Mouse (Mus musculus) limb, embryonic 14.5 days (tissue): ENCODE measurements at regions not wholly inside any gene's neighbourhood (a gene's known extent, or its start where the extent isn't known, plus 50 kb on each side); places are given as distances from the start of the nearest gene placed in this dataset.
A peak's percentile ranks its signal among the peaks of the same experiment; 100 is the strongest.

Experiments
- ATAC-seq: fragments of 200-750 bp; cut with Nextera tagmentation; 2 replicates; pipeline ENCODE4 v1.8.0; 2017; ENCODE audit warnings: low read depth, moderate number of reproducible peaks, moderate TSS enrichment; ENCODE audit not compliant: low FRiP score
- DNase-seq: peaks from one replicate; pipeline ENCODE4 v3.0.0-alpha.2; 2015; ENCODE audit warnings: low spot score
- H3K27ac ChIP-seq: fragments of 300-500 bp; sonication (generic); replicated peaks from 2 replicates; pipeline ENCODE4 v1.5.1; 2014; ENCODE audit warnings: low read depth, mild to moderate bottlenecking, low read length, moderate library complexity, mixed read lengths
- H3K27me3 ChIP-seq: fragments of 300-500 bp; sonication (generic); 2 replicates; pipeline ENCODE4 v1.6.1; 2014; ENCODE audit warnings: low read length, mixed read lengths; ENCODE audit not compliant: control insufficient read depth, insufficient read depth
- H3K36me3 ChIP-seq: fragments of 300-500 bp; sonication (generic); 2 replicates; pipeline ENCODE4 v1.6.1; 2014; ENCODE audit warnings: mild to moderate bottlenecking, low read length, moderate library complexity, mixed read lengths; ENCODE audit not compliant: control insufficient read depth, insufficient read depth
- H3K4me1 ChIP-seq: fragments of 300-500 bp; sonication (generic); 2 replicates; pipeline ENCODE4 v1.6.1; 2014; ENCODE audit warnings: antibody characterized with exemption, low read length, mixed read lengths; ENCODE audit not compliant: control insufficient read depth, insufficient read depth
- H3K4me2 ChIP-seq: fragments of 300-500 bp; sonication (generic); replicated peaks from 2 replicates; pipeline ENCODE4 v1.6.1; 2014; ENCODE audit warnings: low read depth, mild to moderate bottlenecking, low read length, moderate library complexity; ENCODE audit not compliant: severe bottlenecking
- H3K4me3 ChIP-seq: fragments of 300-500 bp; sonication (generic); replicated peaks from 2 replicates; pipeline ENCODE4 v1.5.1; 2014; ENCODE audit warnings: low read length
- H3K9ac ChIP-seq: fragments of 300-500 bp; sonication (generic); 2 replicates; pipeline ENCODE4 v1.6.1; 2014; ENCODE audit warnings: mild to moderate bottlenecking, low read depth, low read length, moderate library complexity; ENCODE audit not compliant: severe bottlenecking
- H3K9me3 ChIP-seq: fragments of 300-500 bp; sonication (generic); 2 replicates; pipeline ENCODE4 v1.6.1; 2016; ENCODE audit warnings: low read length; ENCODE audit not compliant: control insufficient read depth
- POLR2A ChIP-seq: fragments of 200-500 bp; IDR thresholded peaks from 2 replicates; pipeline ENCODE4 v1.8.0; 2012; ENCODE audit warnings: inconsistent platforms, mild to moderate bottlenecking, moderate library complexity, borderline replicate concordance; ENCODE audit not compliant: insufficient read depth, insufficient read length; ENCODE audit errors: extremely low read depth
- WGBS: fragments of 180-500 bp; shearing (Covaris S2); extraction: QIAGEN DNeasy Blood & Tissue Kit; methylation state at CpG from one replicate; pipeline ENCODE4 v1.1.7; 2014; 5-methylcytosine and 5-hydroxymethylcytosine counted together

DNA sequence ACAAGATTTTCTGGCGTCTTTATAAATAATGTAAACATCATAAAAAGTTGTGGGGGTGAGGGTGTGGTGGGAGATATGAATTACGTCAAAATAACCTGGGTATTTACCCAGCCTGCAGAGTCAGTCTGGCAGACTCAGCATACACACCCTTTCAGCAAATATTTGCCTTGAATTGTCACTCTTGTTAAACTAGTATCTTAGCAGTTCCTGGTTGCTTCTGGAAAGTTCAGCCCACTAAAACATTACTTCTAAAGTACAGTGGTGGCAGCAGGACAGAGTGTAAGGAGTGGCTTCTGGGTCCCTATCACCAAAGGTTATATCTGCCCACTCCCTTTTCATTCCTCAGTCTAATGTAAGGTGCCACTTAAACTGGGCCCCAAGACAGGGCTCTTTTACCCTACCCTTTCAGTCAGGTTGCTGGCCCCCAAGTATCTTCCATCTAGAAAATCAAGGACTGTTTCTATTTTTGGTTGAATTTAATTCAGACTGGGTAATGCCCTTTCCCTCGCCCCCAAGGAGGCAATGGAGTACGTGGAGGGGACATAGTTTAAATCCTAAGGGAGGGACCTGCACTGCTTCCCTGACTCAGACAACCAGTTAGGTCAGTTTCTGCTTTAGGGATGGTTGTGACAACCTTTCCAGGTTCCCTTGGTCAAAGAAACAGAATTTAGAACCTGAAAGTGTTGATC is 289.3 kb downstream of the Pik3r1 start:
- ATAC-seq (no peak), DNase-seq (no peak)
- Histone ChIP-seq H3K9me3 (no peaks in the 10 kb centered on the region), H3K27me3 (no peaks in the 10 kb centered on the region), H3K4me1 (0 out of 2 replicates have a peak, but pooled peaks cover 4% of the 10 kb centered on the region), H3K27ac (no peak overlapping the region), H3K4me2 (no peak overlapping the region), H3K9ac (no peak overlapping the region), H3K4me3 (no peak overlapping the region), H3K36me3 (no peaks in the 10 kb centered on the region)
- TF ChIP-seq POLR2A = no peak
- WGBS = 62% methylated on average over 4 of the region's 4 CpGs

DNA sequence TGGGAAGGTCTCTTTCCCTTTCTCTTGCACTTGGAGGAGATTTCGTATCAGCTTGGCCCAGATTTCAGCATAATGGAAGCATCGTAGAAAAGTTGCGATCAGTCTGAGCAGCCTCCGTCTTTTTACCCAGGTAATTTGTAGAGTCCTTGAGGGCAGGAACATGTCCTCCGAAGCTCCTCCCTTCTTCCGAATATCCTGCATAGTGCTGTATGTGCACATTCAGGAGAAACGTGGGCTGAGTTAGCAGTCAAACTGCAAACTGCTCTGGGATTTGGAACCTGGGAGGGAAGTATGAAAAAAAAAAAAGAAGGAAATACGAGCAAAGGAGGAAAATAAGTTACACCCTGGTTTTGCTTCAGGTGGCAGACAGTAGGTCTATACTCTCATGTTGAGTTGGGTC is 294.7 kb downstream of the Pik3r1 start:
- H3K27ac ChIP-seq = no peak overlapping the region
- no peak overlapping the region for H3K4me2 ChIP-seq
- DNase-seq (no peak), ATAC-seq (no peak)
- H3K9me3 ChIP-seq = no peaks in the 10 kb centered on the region
- H3K4me3 ChIP-seq = no peak overlapping the region
- TF ChIP-seq POLR2A = no peak
- H3K9ac ChIP-seq = no peak overlapping the region
- no peaks in the 10 kb centered on the region for H3K27me3 ChIP-seq
- H3K36me3 ChIP-seq = no peaks in the 10 kb centered on the region
- H3K4me1 ChIP-seq = no peaks in the 10 kb centered on the region
- WGBS = 87% methylated on average over 8 of the region's 8 CpGs

DNA sequence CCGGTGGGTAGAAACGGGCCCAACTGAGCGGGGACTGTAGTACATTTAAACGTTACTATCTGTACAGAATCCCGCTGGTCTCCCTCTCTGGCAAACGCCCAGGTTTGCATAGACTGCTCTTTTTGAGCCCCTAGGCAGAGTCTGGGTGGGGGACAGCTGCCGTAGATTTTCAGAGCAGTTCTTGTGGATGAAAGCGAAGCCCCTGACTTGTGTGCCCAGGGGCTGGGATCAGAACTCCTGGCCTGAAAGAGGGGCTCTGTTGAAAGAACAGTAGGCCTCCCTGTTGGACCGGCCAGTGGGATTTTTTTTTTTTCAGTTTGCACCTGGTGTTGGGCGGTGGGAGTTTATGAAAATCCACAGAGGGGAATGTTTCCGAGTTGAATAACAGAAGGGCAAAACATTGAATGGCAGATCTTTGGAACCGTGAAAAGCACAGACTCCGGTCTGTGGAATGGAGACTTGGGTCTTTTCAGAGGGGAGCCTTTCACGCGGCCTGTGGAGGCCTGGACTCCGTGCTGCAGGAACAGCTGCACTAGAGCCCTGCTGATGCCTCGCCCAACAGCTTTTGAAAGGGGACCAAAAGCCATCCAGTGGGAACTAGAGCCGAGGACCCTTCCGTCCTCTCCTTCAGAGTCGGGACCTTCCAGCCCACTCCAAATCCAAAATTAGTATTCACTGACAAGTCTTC is 297.3 kb downstream of the Pik3r1 start:
- ATAC-seq (peak; percentile 44; the same call in 1 of the 2 replicates), DNase-seq (peak; percentile 11)
- Histone ChIP-seq H3K36me3 (no peaks in the 10 kb centered on the region), H3K27me3 (no peaks in the 10 kb centered on the region), H3K4me2 (no peak overlapping the region), H3K9ac (no peak overlapping the region), H3K4me3 (no peak overlapping the region), H3K27ac (no peak overlapping the region), H3K4me1 (no peaks in the 10 kb centered on the region), H3K9me3 (no peaks in the 10 kb centered on the region)
- TF ChIP-seq POLR2A = no peak
- WGBS = 67% methylated on average over 20 of the region's 20 CpGs

DNA sequence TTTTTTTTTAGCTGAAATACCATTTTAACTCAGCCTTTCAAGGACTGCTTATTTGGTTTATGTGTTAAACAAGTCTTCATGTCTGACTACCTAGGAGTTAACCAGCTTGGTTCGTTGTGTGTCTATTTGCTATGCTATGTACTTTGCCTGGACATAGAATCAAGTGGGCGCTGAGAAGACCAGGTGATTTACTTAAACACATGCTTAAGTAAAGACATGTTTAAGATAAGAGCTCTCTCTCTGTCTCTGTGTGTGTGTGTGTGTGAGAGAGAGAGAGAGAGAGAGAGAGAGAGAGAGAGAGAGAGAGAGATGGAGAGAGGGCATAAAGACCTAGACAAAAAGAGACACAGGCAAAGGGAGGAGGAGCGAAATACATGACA is 302.3 kb downstream of the Pik3r1 start:
- WGBS = 60% methylated on average over 3 of the region's 3 CpGs
- TF ChIP-seq POLR2A = no peak
- Histone ChIP-seq H3K4me1 (peaks cover 6% of the 10 kb centered on the region; the same call in 1 of the 2 replicates), H3K9me3 (no peaks in the 10 kb centered on the region), H3K27me3 (no peaks in the 10 kb centered on the region), H3K4me2 (no peak overlapping the region), H3K9ac (no peak overlapping the region), H3K36me3 (no peaks in the 10 kb centered on the region), H3K27ac (no peak overlapping the region), H3K4me3 (no peak overlapping the region)
- no peak for ATAC-seq
- no peak for DNase-seq

DNA sequence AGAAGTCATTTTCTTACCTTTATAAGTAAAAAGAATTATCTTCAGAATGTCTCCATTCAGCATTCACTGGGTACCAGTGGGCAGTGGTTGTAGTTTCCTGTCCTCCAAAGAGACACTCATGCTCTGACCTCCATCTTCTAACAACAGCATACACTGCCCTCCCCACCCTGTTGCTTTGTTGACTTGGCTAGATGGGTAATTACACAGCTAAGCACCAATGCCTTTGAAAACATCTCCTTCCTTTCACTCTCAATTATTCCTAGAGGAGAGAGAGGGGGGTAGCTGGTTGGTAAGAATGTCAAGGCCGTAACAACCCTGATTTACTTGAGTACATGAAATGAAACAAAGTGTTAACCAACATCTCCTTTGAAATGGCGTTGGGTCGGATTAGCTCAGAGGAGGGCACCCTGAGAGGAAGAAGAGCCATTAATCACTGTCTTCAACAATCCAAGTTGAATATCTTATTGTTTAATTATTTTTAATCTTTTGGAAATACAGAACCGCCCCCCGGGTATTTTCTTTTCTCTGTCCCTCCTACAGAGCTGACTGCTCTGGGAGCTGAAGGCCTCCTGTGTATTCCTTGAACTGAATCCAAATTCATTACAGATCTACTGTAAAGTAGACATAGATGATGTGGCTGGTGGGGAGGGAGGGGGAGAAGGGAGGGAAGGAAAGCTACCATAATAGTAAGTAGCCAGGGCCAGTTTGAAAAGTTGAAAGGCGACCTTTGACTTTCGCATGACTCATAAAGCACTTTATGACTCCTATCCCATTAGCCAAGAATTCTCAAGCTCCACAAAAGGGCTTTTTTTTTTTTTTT is 302.9 kb downstream of the Pik3r1 start:
- no peaks in the 10 kb centered on the region for H3K9me3 ChIP-seq
- H3K27me3 ChIP-seq = no peaks in the 10 kb centered on the region
- H3K9ac ChIP-seq = no peak overlapping the region
- H3K4me2 ChIP-seq = no peak overlapping the region
- ATAC-seq (no peak), DNase-seq (peak; percentile 9)
- no peaks in the 10 kb centered on the region for H3K36me3 ChIP-seq
- TF ChIP-seq POLR2A = no peak
- H3K27ac ChIP-seq = no peak overlapping the region
- H3K4me1 ChIP-seq = peaks cover 6% of the 10 kb centered on the region; the same call in 1 of the 2 replicates
- 32% methylated on average over 7 of the region's 7 CpGs for WGBS
- H3K4me3 ChIP-seq = no peak overlapping the region
